Mouse (Mus musculus): ENCODE results near the gene Erp29. TPM values are rescaled to one million over a fixed set of nuclear protein-coding genes. Genes with fewer than 3 reads are reported as not detected.

Erp29 gene
- polyA plus RNA-seq, 1 experiment from 2014 or later = 140 TPM

GRCm38 (mm10) chr5:121453743-121454502 is 1.6 kb upstream of the Erp29 start:
- Histone ChIP-seq H3K9ac (replicated peaks; ENCODE audit: low read depth, low read length) (no peak overlapping the region), H3K9me3 (ENCODE audit: control insufficient read depth, low read depth, low read length) (no peaks in the 10 kb centered on the region), H3K4me2 (replicated peaks; ENCODE audit: low read depth, low read length) (no peak overlapping the region), H3K4me3 (ENCODE audit: low read depth, low read length) (no peak overlapping the region), H3K27me3 (ENCODE audit: control insufficient read depth, insufficient read depth, low read length) (no peaks in the 10 kb centered on the region), H3K36me3 (ENCODE audit: control insufficient read depth, insufficient read depth, low read length) (peaks cover 6% of the 10 kb centered on the region), H3K4me1 (ENCODE audit: control insufficient read depth, insufficient read depth, low read length) (peaks cover 25% of the 10 kb centered on the region), H3K27ac (ENCODE audit: low read length) (no peak overlapping the region; the same call in 1 of the 2 replicates)
- WGBS = 74% methylated on average over 13 of the region's 13 CpGs
- no peak for ATAC-seq (ENCODE audit: insufficient number of reproducible peaks, insufficient read depth, low FRiP score, low read depth)

GRCm38 (mm10) chr5:121452906-121453305 is 600 bp upstream of the Erp29 start:
- H3K9me3 ChIP-seq (ENCODE audit: control insufficient read depth, low read depth, low read length) = no peaks in the 10 kb centered on the region
- peak overlapping the region; percentile 60 for H3K4me2 ChIP-seq (replicated peaks; ENCODE audit: low read depth, low read length)
- H3K9ac ChIP-seq (replicated peaks; ENCODE audit: low read depth, low read length) = peak overlapping the region; percentile 97
- ATAC-seq (ENCODE audit: insufficient number of reproducible peaks, insufficient read depth, low FRiP score, low read depth) = no peak
- H3K27ac ChIP-seq (ENCODE audit: low read length) = peak overlapping the region; percentile 94
- peaks cover 11% of the 10 kb centered on the region for H3K36me3 ChIP-seq (ENCODE audit: control insufficient read depth, insufficient read depth, low read length)
- WGBS = 8% methylated on average over 9 of the region's 9 CpGs
- no peaks in the 10 kb centered on the region for H3K27me3 ChIP-seq (ENCODE audit: control insufficient read depth, insufficient read depth, low read length)
- H3K4me1 ChIP-seq (ENCODE audit: control insufficient read depth, insufficient read depth, low read length) = peaks cover 25% of the 10 kb centered on the region
- peak overlapping the region; percentile 89 for H3K4me3 ChIP-seq (ENCODE audit: low read depth, low read length)

DNA sequence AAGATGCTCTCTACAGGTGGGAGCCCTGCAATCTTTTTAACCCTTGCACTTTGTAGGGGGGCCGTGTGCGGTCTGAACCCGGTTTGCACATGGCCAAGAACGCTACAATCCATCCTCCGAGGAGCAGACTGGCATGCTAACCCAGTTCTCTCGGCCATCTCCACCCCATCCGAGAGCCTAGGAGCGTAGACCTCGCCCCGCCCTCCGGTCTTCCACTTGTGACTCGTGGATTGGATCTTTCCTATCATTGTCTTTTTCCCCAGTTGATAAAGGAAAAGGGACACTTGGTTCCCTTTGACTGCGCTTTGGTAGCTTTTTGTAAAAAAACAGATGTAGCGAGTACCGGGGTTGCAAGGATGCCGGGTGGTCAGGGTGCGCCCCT is 671 bp downstream of the Erp29 start, which contains the start of gene Tmem116:
Tmem116 (plus strand) TSS at position 250 of the 382 bp plus-strand sequence.
- no peaks in the 10 kb centered on the region for H3K9me3 ChIP-seq (ENCODE audit: control insufficient read depth, low read depth, low read length)
- peak within 1 kb of the TSS; percentile 97 for H3K9ac ChIP-seq (replicated peaks; ENCODE audit: low read depth, low read length)
- H3K4me3 ChIP-seq (ENCODE audit: low read depth, low read length) = peak within 1 kb of the TSS; percentile 89
- peaks cover 25% of the 10 kb centered on the region for H3K4me1 ChIP-seq (ENCODE audit: control insufficient read depth, insufficient read depth, low read length)
- no peak for ATAC-seq (ENCODE audit: insufficient number of reproducible peaks, insufficient read depth, low FRiP score, low read depth)
- peak within 1 kb of the TSS; percentile 80 for H3K4me2 ChIP-seq (replicated peaks; ENCODE audit: low read depth, low read length)
- no peaks in the 10 kb centered on the region for H3K27me3 ChIP-seq (ENCODE audit: control insufficient read depth, insufficient read depth, low read length)
- H3K27ac ChIP-seq (ENCODE audit: low read length) = peak within 1 kb of the TSS; percentile 94
- WGBS = under 1% methylated on average over 17 of the region's 17 CpGs
- peaks cover 23% of the 10 kb centered on the region for H3K36me3 ChIP-seq (ENCODE audit: control insufficient read depth, insufficient read depth, low read length)

DNA sequence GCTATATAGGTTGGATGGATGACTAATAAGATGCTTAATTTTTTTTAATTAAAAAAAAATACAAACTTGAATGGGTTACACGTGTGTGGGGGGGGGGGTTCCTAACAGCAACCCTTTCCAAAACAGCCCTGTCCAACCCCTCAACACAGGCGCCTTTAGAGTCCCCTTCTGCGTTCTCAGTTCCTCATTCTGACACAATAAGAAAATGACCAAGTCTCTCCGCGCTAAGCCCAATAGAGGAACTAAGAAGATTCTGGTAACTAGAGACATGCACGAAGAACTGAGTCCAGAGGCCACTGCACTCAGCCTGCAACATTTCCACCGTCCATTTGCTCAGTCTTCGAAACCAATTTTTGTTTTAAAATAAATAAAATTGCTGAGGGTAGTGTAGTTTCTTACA is 1.1 kb downstream of the Erp29 start:
- H3K4me3 ChIP-seq (ENCODE audit: low read depth, low read length) = peak overlapping the region; percentile 89
- H3K9ac ChIP-seq (replicated peaks; ENCODE audit: low read depth, low read length) = peak overlapping the region; percentile 68
- H3K27me3 ChIP-seq (ENCODE audit: control insufficient read depth, insufficient read depth, low read length) = no peaks in the 10 kb centered on the region
- peaks cover 25% of the 10 kb centered on the region for H3K4me1 ChIP-seq (ENCODE audit: control insufficient read depth, insufficient read depth, low read length)
- H3K27ac ChIP-seq (ENCODE audit: low read length) = no peak overlapping the region
- 28% methylated on average over 8 of the region's 8 CpGs for WGBS
- H3K4me2 ChIP-seq (replicated peaks; ENCODE audit: low read depth, low read length) = peak overlapping the region; percentile 80
- peaks cover 27% of the 10 kb centered on the region for H3K36me3 ChIP-seq (ENCODE audit: control insufficient read depth, insufficient read depth, low read length)
- no peak for ATAC-seq (ENCODE audit: insufficient number of reproducible peaks, insufficient read depth, low FRiP score, low read depth)
- no peaks in the 10 kb centered on the region for H3K9me3 ChIP-seq (ENCODE audit: control insufficient read depth, low read depth, low read length)

DNA sequence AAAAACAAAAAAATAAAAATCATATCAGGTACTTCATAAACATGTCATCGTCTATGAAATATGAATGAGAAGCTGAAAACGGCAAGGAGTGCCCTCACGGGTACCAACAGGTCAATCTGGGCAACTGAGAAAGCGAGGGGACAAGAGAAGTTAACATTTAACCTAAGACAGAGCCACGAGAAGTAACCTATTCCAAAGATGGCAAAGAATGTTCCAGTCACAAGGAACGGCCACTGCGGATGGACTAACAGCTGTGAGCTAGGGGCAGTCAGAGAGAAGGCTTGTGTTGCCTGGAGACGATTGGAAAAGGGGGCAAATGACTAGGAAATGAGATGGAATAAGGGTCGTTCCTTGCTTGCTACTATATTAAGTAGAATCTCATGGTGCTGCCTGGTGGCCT is 1.8 kb downstream of the Erp29 start:
- ATAC-seq (ENCODE audit: insufficient number of reproducible peaks, insufficient read depth, low FRiP score, low read depth) = no peak
- Histone ChIP-seq H3K4me3 (ENCODE audit: low read depth, low read length) (no peak overlapping the region), H3K4me2 (replicated peaks; ENCODE audit: low read depth, low read length) (no peak overlapping the region)

DNA sequence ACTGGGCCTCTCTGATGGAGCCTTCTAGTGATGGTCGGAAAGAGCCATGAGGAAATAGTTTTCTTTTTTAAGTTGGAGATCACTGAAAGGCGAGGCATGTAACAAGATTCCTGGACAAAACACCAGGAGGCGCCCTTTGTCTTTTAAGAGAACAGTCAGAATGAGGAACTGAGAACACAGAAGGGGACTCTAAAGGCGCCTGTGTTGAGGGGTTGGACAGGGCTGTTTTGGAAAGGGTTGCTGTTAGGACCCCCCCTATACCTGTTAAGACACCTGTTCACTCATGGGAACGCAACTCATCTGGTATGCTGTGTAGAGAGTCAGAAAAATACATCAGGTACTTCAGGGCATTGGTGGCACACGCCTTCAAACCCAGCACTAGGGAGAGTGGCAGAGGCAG is 2.3 kb downstream of the Erp29 start:
- Histone ChIP-seq H3K9ac (replicated peaks; ENCODE audit: low read depth, low read length) (no peak overlapping the region), H3K4me1 (ENCODE audit: control insufficient read depth, insufficient read depth, low read length) (peaks cover 25% of the 10 kb centered on the region), H3K4me2 (replicated peaks; ENCODE audit: low read depth, low read length) (no peak overlapping the region), H3K4me3 (ENCODE audit: low read depth, low read length) (no peak overlapping the region), H3K36me3 (ENCODE audit: control insufficient read depth, insufficient read depth, low read length) (peaks cover 39% of the 10 kb centered on the region), H3K27me3 (ENCODE audit: control insufficient read depth, insufficient read depth, low read length) (no peaks in the 10 kb centered on the region), H3K27ac (ENCODE audit: low read length) (no peak overlapping the region), H3K9me3 (ENCODE audit: control insufficient read depth, low read depth, low read length) (no peaks in the 10 kb centered on the region)
- no peak for ATAC-seq (ENCODE audit: insufficient number of reproducible peaks, insufficient read depth, low FRiP score, low read depth)
- 71% methylated on average over 6 of the region's 6 CpGs for WGBS

More for the DNA sequence above, 1.8 kb downstream of the Erp29 start:
- Histone ChIP-seq H3K9ac (replicated peaks; ENCODE audit: low read depth, low read length) (no peak overlapping the region), H3K36me3 (ENCODE audit: control insufficient read depth, insufficient read depth, low read length) (peaks cover 34% of the 10 kb centered on the region), H3K27ac (ENCODE audit: low read length) (no peak overlapping the region), H3K9me3 (ENCODE audit: control insufficient read depth, low read depth, low read length) (no peaks in the 10 kb centered on the region), H3K4me1 (ENCODE audit: control insufficient read depth, insufficient read depth, low read length) (peaks cover 25% of the 10 kb centered on the region), H3K27me3 (ENCODE audit: control insufficient read depth, insufficient read depth, low read length) (no peaks in the 10 kb centered on the region)
- WGBS = 75% methylated on average over 9 of the region's 9 CpGs

- peaks cover 51% of the 10 kb centered on the region for H3K36me3 ChIP-seq (ENCODE audit: control insufficient read depth, insufficient read depth, low read length)
- H3K27ac ChIP-seq (ENCODE audit: low read length) = no peak overlapping the region
- H3K27me3 ChIP-seq (ENCODE audit: control insufficient read depth, insufficient read depth, low read length) = no peaks in the 10 kb centered on the region
- WGBS = 93% methylated on average over 3 of the region's 3 CpGs
- no peak overlapping the region for H3K4me3 ChIP-seq (ENCODE audit: low read depth, low read length)
- no peak for ATAC-seq (ENCODE audit: insufficient number of reproducible peaks, insufficient read depth, low FRiP score, low read depth)
- H3K9me3 ChIP-seq (ENCODE audit: control insufficient read depth, low read depth, low read length) = no peaks in the 10 kb centered on the region
- H3K4me1 ChIP-seq (ENCODE audit: control insufficient read depth, insufficient read depth, low read length) = peaks cover 14% of the 10 kb centered on the region; the same call in 1 of the 2 replicates
- H3K4me2 ChIP-seq (replicated peaks; ENCODE audit: low read depth, low read length) = no peak overlapping the region
- H3K9ac ChIP-seq (replicated peaks; ENCODE audit: low read depth, low read length) = no peak overlapping the region
Observed at GRCm38 (mm10) chr5:121448450-121448849, 3.9 kb downstream of the Erp29 start.

DNA sequence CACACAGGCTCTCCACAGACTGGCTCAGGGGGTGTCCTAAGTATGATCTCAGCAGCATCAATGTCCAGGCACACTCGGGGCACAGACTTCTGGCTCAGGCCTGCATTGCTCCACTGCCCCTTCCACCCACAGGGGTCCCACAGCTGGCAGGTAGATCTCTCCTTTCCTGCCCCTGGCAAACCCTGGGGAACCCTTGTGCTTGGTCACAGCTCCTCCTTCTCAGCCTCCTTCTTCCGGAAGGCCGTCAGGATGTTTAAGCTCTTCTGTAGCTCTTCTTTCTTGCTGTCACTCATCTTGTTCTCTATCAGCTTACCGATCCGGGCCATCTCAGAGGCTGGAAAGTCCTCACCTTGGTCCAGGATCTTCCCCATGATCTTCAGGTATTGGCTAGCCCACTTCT is 7.4 kb downstream of the Erp29 start:
- ATAC-seq (ENCODE audit: insufficient number of reproducible peaks, insufficient read depth, low FRiP score, low read depth) = no peak
- Histone ChIP-seq H3K4me1 (ENCODE audit: control insufficient read depth, insufficient read depth, low read length) (no peaks in the 10 kb centered on the region), H3K9me3 (ENCODE audit: control insufficient read depth, low read depth, low read length) (no peaks in the 10 kb centered on the region), H3K9ac (replicated peaks; ENCODE audit: low read depth, low read length) (no peak overlapping the region), H3K27ac (ENCODE audit: low read length) (no peak overlapping the region), H3K27me3 (ENCODE audit: control insufficient read depth, insufficient read depth, low read length) (no peaks in the 10 kb centered on the region), H3K4me2 (replicated peaks; ENCODE audit: low read depth, low read length) (no peak overlapping the region), H3K4me3 (ENCODE audit: low read depth, low read length) (no peak overlapping the region), H3K36me3 (ENCODE audit: control insufficient read depth, insufficient read depth, low read length) (peaks cover 79% of the 10 kb centered on the region)
- 87% methylated on average over 5 of the region's 5 CpGs for WGBS
